Mouse (Mus musculus) stomach, embryonic 15.5 days (tissue): ENCODE results near the gene Axin2. TPM values are rescaled to one million over a fixed set of nuclear protein-coding genes. Genes with fewer than 3 reads are reported as not detected.

Experiments
- ATAC-seq: fragments of 200-750 bp; cut with Nextera tagmentation; 2 replicates; pipeline ENCODE4 v1.8.0; 2017; ENCODE audit warnings: low read depth, moderate number of reproducible peaks, moderate TSS enrichment; ENCODE audit not compliant: insufficient read depth, low FRiP score
- H3K27ac ChIP-seq: fragments of 300-500 bp; sonication (generic); 2 replicates; pipeline ENCODE4 v1.5.1; 2015; ENCODE audit warnings: mild to moderate bottlenecking, inconsistent platforms
- H3K27me3 ChIP-seq: fragments of 300-500 bp; sonication (generic); replicated peaks from 2 replicates; pipeline ENCODE4 v1.6.1; 2015; ENCODE audit warnings: inconsistent platforms
- H3K36me3 ChIP-seq: fragments of 300-500 bp; sonication (generic); 2 replicates; pipeline ENCODE4 v1.6.1; 2015; ENCODE audit warnings: inconsistent platforms
- H3K4me1 ChIP-seq: fragments of 300-500 bp; sonication (generic); 2 replicates; pipeline ENCODE4 v1.6.1; 2015; ENCODE audit warnings: inconsistent platforms
- H3K4me2 ChIP-seq: fragments of 300-500 bp; sonication (generic); 2 replicates; pipeline ENCODE4 v1.6.1; 2015; ENCODE audit warnings: mild to moderate bottlenecking, inconsistent platforms
- H3K4me3 ChIP-seq: fragments of 300-500 bp; sonication (generic); replicated peaks from 2 replicates; pipeline ENCODE4 v1.5.1; 2015; ENCODE audit warnings: inconsistent platforms
- H3K9ac ChIP-seq: fragments of 300-500 bp; sonication (generic); 2 replicates; pipeline ENCODE4 v1.6.1; 2015; ENCODE audit warnings: inconsistent platforms
- H3K9me3 ChIP-seq: fragments of 300-500 bp; sonication (generic); 2 replicates; pipeline ENCODE4 v1.6.1; 2016; ENCODE audit warnings: inconsistent platforms
- WGBS: fragments of 180-500 bp; shearing (Covaris S2); methylation state at CpG from one replicate; pipeline ENCODE4 v1.1.7; 2015; 5-methylcytosine and 5-hydroxymethylcytosine counted together
- polyA plus RNA-seq: library from polyadenylated mRNA; unstranded; fragments of >200 nt; fragmentation: Nextera tagmentation; extraction: Ambion mirVana; gene quantifications from 2 replicates; pipeline ENCODE4 v1.2.1, GENCODE M21; 2015

Gene Axin2
- polyA plus RNA-seq, 1 experiment from 2014 or later: 3.8 TPM

- peaks cover 7% of the 10 kb centered on the region; the same call in 1 of the 2 replicates for H3K4me1 ChIP-seq
- 46% methylated on average over 5 of the region's 5 CpGs for WGBS
- H3K36me3 ChIP-seq: no peaks in the 10 kb centered on the region
- no peak overlapping the region for H3K27ac ChIP-seq
- no peak overlapping the region for H3K9ac ChIP-seq
- H3K27me3 ChIP-seq: no peaks in the 10 kb centered on the region
- no peak for ATAC-seq
- H3K9me3 ChIP-seq: no peaks in the 10 kb centered on the region
- no peak overlapping the region for H3K4me2 ChIP-seq
- no peak overlapping the region for H3K4me3 ChIP-seq
Measured at GRCm38 (mm10) chr11:108958349-108958748, 38.2 kb downstream of the Axin2 start.

- H3K27me3 ChIP-seq: no peaks in the 10 kb centered on the region
- H3K27ac ChIP-seq: no peak overlapping the region
- H3K4me2 ChIP-seq: no peak overlapping the region
- no peaks in the 10 kb centered on the region for H3K36me3 ChIP-seq
- H3K4me1 ChIP-seq: peaks cover 7% of the 10 kb centered on the region; the same call in 1 of the 2 replicates
- H3K4me3 ChIP-seq: no peak overlapping the region
- no peak for ATAC-seq
- H3K9me3 ChIP-seq: no peaks in the 10 kb centered on the region
- WGBS: 43% methylated on average over 5 of the region's 5 CpGs
- no peak overlapping the region for H3K9ac ChIP-seq
Measured at GRCm38 (mm10) chr11:108959196-108959595, 39.0 kb downstream of the Axin2 start.

- no peak overlapping the region for H3K27ac ChIP-seq
- H3K36me3 ChIP-seq: no peaks in the 10 kb centered on the region
- no peak overlapping the region for H3K9ac ChIP-seq
- 6% methylated on average over 11 of the region's 11 CpGs for WGBS
- ATAC-seq: no peak
- H3K4me1 ChIP-seq: peaks cover 10% of the 10 kb centered on the region; the same call in 1 of the 2 replicates
- H3K9me3 ChIP-seq: no peaks in the 10 kb centered on the region
- peak overlapping the region; percentile 31 for H3K4me2 ChIP-seq
- H3K4me3 ChIP-seq: no peak overlapping the region
- no peaks in the 10 kb centered on the region for H3K27me3 ChIP-seq
Measured at GRCm38 (mm10) chr11:108961651-108962065, 41.5 kb downstream of the Axin2 start.

GRCm38 (mm10) chr11:108963476-108964232 is 43.5 kb downstream of the Axin2 start:
- WGBS: 45% methylated on average over 15 of the region's 15 CpGs

GRCm38 (mm10) chr11:108965740-108966139 is 45.6 kb downstream of the Axin2 start:
- 37% methylated on average over 6 of the region's 6 CpGs for WGBS
- Histone ChIP-seq H3K4me2 (no peak overlapping the region), H3K27ac (no peak overlapping the region), H3K27me3 (no peaks in the 10 kb centered on the region), H3K9ac (no peak overlapping the region), H3K4me3 (no peak overlapping the region), H3K36me3 (no peaks in the 10 kb centered on the region), H3K4me1 (peaks cover 10% of the 10 kb centered on the region; the same call in 1 of the 2 replicates), H3K9me3 (no peaks in the 10 kb centered on the region)
- no peak for ATAC-seq

More at GRCm38 (mm10) chr11:108963476-108964232, 43.5 kb downstream of the Axin2 start:
- ATAC-seq: no peak
- Histone ChIP-seq H3K9me3 (no peaks in the 10 kb centered on the region), H3K4me2 (no peak overlapping the region), H3K36me3 (no peaks in the 10 kb centered on the region), H3K27ac (no peak overlapping the region), H3K27me3 (no peaks in the 10 kb centered on the region), H3K4me3 (no peak overlapping the region), H3K4me1 (peaks cover 10% of the 10 kb centered on the region; the same call in 1 of the 2 replicates), H3K9ac (no peak overlapping the region)

- Histone ChIP-seq H3K9me3 (no peaks in the 10 kb centered on the region), H3K4me1 (0 out of 2 replicates have a peak, but pooled peaks cover 3% of the 10 kb centered on the region), H3K27ac (no peak overlapping the region), H3K4me3 (no peak overlapping the region), H3K27me3 (no peaks in the 10 kb centered on the region), H3K9ac (no peak overlapping the region), H3K36me3 (no peaks in the 10 kb centered on the region), H3K4me2 (no peak overlapping the region)
- 50% methylated on average over 4 of the region's 4 CpGs for WGBS
- no peak for ATAC-seq
Measured at GRCm38 (mm10) chr11:108973459-108973858, 53.3 kb downstream of the Axin2 start.

GRCm38 (mm10) chr11:108973866-108974265 is 53.7 kb downstream of the Axin2 start:
- H3K27me3 ChIP-seq: no peaks in the 10 kb centered on the region
- 50% methylated on average over 5 of the region's 5 CpGs for WGBS
- H3K36me3 ChIP-seq: no peaks in the 10 kb centered on the region
- no peaks in the 10 kb centered on the region for H3K9me3 ChIP-seq
- H3K4me3 ChIP-seq: no peak overlapping the region
- ATAC-seq: no peak
- no peak overlapping the region for H3K9ac ChIP-seq
- H3K4me2 ChIP-seq: no peak overlapping the region
- H3K27ac ChIP-seq: no peak overlapping the region
- 0 out of 2 replicates have a peak, but pooled peaks cover 3% of the 10 kb centered on the region for H3K4me1 ChIP-seq

- no peak overlapping the region for H3K27ac ChIP-seq
- H3K9me3 ChIP-seq: no peaks in the 10 kb centered on the region
- no peaks in the 10 kb centered on the region for H3K36me3 ChIP-seq
- ATAC-seq: no peak
- H3K4me2 ChIP-seq: no peak overlapping the region
- WGBS: 35% methylated on average over 11 of the region's 11 CpGs
- peaks cover 3% of the 10 kb centered on the region; the same call in 1 of the 2 replicates for H3K4me1 ChIP-seq
- H3K27me3 ChIP-seq: no peaks in the 10 kb centered on the region
- H3K4me3 ChIP-seq: no peak overlapping the region
- no peak overlapping the region for H3K9ac ChIP-seq
Measured at GRCm38 (mm10) chr11:108975583-108975982, 55.4 kb downstream of the Axin2 start.

- ATAC-seq: peak; percentile 61; the same call in 1 of the 2 replicates
- no peak overlapping the region for H3K4me3 ChIP-seq
- no peaks in the 10 kb centered on the region for H3K9me3 ChIP-seq
- H3K27me3 ChIP-seq: no peaks in the 10 kb centered on the region
- WGBS: 54% methylated on average over 12 of the region's 12 CpGs
- no peaks in the 10 kb centered on the region for H3K36me3 ChIP-seq
- no peak overlapping the region for H3K9ac ChIP-seq
- peaks cover 2% of the 10 kb centered on the region; the same call in 1 of the 2 replicates for H3K4me1 ChIP-seq
- no peak overlapping the region for H3K4me2 ChIP-seq
- 0 out of 2 replicates have a peak overlapping the region, but pooled peaks have one; percentile 50 for H3K27ac ChIP-seq
Measured at GRCm38 (mm10) chr11:108980530-108980929, 60.4 kb downstream of the Axin2 start.

GRCm38 (mm10) chr11:108981012-108981411 is 60.9 kb downstream of the Axin2 start:
- no peak overlapping the region for H3K9ac ChIP-seq
- 0 out of 2 replicates have a peak overlapping the region, but pooled peaks have one; percentile 50 for H3K27ac ChIP-seq

GRCm38 (mm10) chr11:108983409-108984064 is 63.4 kb downstream of the Axin2 start:
- no peak for ATAC-seq
- no peak overlapping the region for H3K9ac ChIP-seq
- no peaks in the 10 kb centered on the region for H3K36me3 ChIP-seq
- H3K4me3 ChIP-seq: no peak overlapping the region
- H3K4me2 ChIP-seq: no peak overlapping the region
- WGBS: 76% methylated on average over 7 of the region's 7 CpGs
- H3K4me1 ChIP-seq: peaks cover 2% of the 10 kb centered on the region; the same call in 1 of the 2 replicates
- no peaks in the 10 kb centered on the region for H3K9me3 ChIP-seq
- H3K27me3 ChIP-seq: no peaks in the 10 kb centered on the region
- H3K27ac ChIP-seq: no peak overlapping the region

More at GRCm38 (mm10) chr11:108981012-108981411, 60.9 kb downstream of the Axin2 start:
- Histone ChIP-seq H3K36me3 (no peaks in the 10 kb centered on the region), H3K4me3 (no peak overlapping the region), H3K4me2 (no peak overlapping the region), H3K27me3 (no peaks in the 10 kb centered on the region), H3K9me3 (no peaks in the 10 kb centered on the region), H3K4me1 (peaks cover 2% of the 10 kb centered on the region; the same call in 1 of the 2 replicates)
- no peak for ATAC-seq
- WGBS: 84% methylated on average over 8 of the region's 8 CpGs
